Mouse (Mus musculus) heart, postnatal 25 days (tissue): ENCODE measurements around the gene Eml6. TPM values are rescaled to one million over a fixed set of nuclear protein-coding genes. Genes with fewer than 3 reads are reported as not detected.
A peak's percentile ranks its signal among the peaks of the same experiment; 100 is the strongest.

ENCODE experiments used
- DNase-seq: peaks from one replicate; pipeline ENCODE4 v3.0.0; 2022; ENCODE audit warnings: low spot score
- intact Hi-C: fragments of 180-260 bp; cut with DNase I; formaldehyde crosslinking; loops from one replicate; pipeline ENCODE4 v1.15.1; 2025
- total RNA-seq, 2 experiments: library from RNA; stranded (reverse); gene quantifications; 2 replicates each; pipeline ENCODE4 v1.2.3; 2021

Eml6 gene
- total RNA-seq, 2 experiments from 2014 or later, result 1.8 to 2.5 TPM

DNA sequence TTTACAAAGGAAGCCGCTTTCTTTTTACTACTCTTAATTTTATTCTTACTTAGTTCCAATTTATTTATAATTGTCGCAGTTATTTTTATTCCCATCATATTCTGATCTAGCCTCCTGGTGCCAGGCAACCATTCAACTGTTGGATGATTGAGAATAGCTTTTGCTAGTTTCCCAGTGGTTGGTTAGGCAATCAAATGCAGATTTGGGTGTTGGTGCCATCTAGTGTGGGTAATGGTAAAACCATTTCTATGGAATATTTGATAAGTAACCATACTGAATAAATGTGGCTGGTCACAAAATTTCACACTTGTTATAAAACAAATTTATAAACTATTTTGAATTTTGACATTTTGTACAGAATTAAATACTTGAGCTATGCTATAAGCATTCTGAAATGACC, 311.0 kb downstream of the Eml6 start:
- no peak for DNase-seq
- intact Hi-C loops, result no loop called here

DNA sequence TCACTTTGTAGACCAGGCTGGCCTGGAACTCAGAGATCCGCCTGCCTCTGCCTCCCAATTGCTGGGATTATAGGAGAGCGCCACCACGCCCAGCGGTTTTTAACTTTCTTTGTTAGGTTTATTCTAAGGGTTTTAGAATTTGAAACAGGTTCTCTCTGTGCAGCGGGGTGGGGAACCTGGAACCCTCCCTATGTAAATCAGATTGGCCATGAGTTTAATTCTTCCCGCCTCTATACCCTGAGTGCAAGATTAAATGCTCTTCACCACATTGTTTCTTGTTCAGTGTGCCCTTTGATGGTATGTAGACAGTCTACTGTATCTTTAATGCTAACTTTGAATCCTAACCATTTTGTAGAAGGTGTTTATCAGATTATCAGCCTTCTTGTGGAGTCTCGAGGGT, 311.7 kb downstream of the Eml6 start:
- intact Hi-C loops, result no loop called here
- DNase-seq, result no peak

DNA sequence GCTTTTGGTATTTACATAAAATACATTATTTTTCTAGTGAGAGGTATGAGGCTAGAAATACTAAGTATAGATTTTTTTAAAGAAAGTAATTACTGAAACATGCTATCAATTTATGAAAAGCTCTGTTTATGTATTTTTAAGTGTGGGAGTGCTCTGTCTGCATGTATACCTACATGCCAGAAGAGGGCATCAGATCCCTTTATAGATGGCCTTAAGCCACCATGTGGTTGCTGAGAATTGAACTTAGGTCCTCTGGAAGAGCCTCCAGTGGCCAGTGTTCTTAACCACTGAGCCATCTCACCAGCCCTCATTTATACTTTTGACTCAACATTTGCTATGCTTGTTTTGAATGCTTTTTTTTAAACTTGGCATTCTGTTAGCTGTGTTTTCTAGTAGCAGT, 316.3 kb downstream of the Eml6 start:
- DNase-seq, result no peak
- intact Hi-C loops, result loop anchor here (5.0 kb wide), 1 partner anchor 442 kb away; no protein-coding TSS in a partner anchor

DNA sequence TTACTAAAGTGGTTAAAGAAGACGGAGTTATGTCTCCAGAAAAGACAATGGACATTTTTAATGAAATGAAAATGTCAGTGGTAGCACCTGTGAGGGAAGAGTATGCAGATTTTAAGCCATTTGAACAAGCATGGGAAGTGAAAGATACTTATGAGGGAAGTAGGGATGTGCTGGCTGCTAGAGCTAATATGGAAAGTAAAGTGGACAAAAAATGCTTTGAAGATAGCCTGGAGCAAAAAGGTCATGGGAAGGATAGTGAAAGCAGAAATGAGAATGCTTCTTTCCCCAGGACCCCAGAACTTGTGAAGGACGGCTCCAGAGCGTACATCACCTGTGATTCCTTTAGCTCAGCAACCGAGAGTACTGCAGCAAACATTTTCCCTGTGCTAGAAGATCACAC, 319.0 kb downstream of the Eml6 start:
- DNase-seq, result no peak
- intact Hi-C loops, result loop anchor here (5.0 kb wide), 1 partner anchor 440 kb away; no protein-coding TSS in a partner anchor

DNA sequence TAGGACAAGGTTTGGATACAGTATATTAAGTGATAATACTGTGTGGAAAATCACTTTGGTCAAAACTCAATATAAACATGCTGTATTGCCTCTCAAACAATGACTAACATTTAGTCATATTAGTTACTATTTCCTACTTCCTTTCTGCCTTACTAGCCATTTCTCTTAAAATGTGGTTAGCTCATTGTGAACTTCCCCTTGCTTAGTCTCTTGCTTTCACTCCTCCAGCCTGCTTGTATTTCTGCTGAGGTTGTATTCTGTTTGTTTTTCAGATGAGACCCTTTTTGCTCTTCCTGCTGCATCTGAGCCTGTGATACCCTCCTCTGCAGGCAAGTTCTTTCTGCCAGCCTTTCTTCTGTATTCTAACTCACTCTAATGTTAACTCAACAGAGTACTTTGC, 320.6 kb downstream of the Eml6 start:
- intact Hi-C loops, result loop anchor here (5.0 kb wide), 1 partner anchor 438 kb away; no protein-coding TSS in a partner anchor
- DNase-seq, result no peak

DNA sequence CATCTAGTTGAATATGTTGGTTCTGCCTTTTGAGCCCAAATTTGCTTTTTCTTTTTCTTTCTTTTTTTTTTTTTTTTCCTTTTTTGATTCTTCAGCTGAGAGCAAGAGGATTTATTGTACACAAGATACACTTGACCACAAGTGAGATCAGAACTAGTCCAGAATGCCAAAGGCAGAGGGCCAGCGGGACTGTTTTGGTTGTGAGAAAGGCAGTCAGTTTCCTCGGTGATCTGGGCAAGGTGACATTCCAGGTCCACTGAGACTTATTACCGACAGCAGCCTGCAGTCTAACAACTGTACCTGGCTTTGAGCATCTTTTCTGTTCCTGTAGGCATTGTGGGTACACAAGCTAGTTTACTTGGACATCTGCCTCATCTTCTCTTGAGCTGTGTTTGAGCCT, 323.1 kb downstream of the Eml6 start:
- intact Hi-C loops, result no loop called here

DNA sequence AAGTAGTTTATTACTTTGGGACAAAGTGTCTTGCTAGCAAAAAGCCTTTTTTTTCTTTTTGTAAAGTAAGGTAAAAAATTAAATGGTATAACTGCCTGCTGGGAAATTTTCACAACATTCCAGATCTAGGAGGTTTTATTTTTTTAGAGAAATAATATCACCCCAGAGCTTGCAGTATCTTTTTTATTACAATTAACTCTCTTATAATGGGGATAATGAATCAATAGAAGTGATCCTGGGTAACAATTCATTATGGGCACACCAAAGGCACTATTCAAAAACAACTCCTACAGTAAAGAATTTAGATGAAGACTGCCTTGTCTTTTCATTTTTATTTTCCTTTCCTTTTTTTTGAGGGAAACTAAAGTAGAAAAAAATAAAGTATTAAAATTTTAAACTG, 331.1 kb downstream of the Eml6 start:
- no peak for DNase-seq
- intact Hi-C loops, result loop anchor here (5.0 to 10.0 kb wide), 4 partner anchors 117 to 427 kb away; partner anchors contain the start of genes Ccdc88a, Clhc1 and Rps27a

More for the DNA sequence above, 323.1 kb downstream of the Eml6 start:
- DNase-seq, result no peak

DNA sequence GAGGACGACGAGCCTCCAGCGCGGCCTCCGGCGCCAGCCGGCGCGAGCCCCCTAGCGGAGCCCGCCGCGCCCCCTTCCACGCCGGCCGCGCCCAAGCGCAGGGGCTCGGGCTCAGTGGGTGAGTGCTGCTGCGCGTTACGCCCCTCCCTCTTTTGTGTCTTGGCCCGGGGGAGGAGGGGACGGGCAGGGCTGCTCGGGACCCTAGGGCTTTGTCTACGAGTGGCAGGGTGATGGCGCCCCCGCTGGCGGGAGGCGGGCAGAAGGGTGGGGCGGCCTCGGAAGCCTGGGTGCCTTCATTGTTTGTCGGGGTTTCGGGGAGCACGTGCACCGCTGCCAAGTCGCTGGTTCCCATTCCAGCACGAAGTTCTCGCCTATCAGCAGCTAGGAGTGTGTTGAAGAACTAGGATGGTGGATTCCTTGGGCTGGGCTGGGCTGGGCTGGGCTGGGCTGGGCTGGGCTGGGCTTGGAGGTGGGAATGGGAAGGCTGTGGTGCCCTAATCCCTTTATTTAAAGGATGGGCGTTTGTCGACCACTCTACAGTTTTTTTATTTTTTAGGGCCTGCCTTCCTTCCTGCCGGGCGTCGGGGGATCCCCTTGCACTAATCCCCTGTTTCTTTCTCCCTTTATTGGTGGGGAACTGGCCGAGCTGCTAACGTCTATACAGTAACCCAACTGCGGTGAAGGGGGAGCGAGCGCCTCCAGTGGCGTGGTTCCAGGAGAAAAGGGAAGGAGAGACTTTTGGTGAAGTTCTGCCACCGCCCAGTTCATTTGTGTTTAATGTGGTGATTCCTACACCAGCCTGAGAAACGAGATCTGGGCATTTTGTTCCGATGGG, 332.0 kb downstream of the Eml6 start:
- intact Hi-C loops, result loop anchor here (5.0 to 10.0 kb wide), 4 partner anchors 116 to 426 kb away; partner anchors contain the start of genes Ccdc88a, Clhc1 and Rps27a
- DNase-seq, result peak; percentile 79

Other genes with a start within 250 kb of the Eml6 start
- 1 to 10 TPM; 1.8 to 2.3 TPM for gene 4931440F15Rik, start 200.4 kb downstream of the Eml6 start, total RNA-seq
- gene Sptbn1, start 242.1 kb upstream of the Eml6 start, total RNA-seq, result 100 to 1,000 TPM; 487 to 529 TPM